Mouse (Mus musculus) hindbrain, embryonic 10.5 days (tissue): ENCODE data around the gene Ms4a18. TPM values are rescaled to one million over a fixed set of nuclear protein-coding genes. Genes with fewer than 3 reads are reported as not detected.
A peak's percentile ranks its signal among the peaks of the same experiment; 100 is the strongest.

ENCODE experiments used
- DNase-seq: peaks from one replicate; pipeline ENCODE4 v3.0.0-alpha.2; 2017; ENCODE audit warnings: low spot score
- H3K27ac ChIP-seq: fragments of 300-500 bp; sonication (generic); 2 replicates; pipeline ENCODE4 v1.5.1; 2016; ENCODE audit warnings: mild to moderate bottlenecking, moderate library complexity
- H3K27me3 ChIP-seq: fragments of 300-500 bp; sonication (generic); 2 replicates; pipeline ENCODE4 v1.6.1; 2016; ENCODE audit warnings: mild to moderate bottlenecking; ENCODE audit not compliant: poor library complexity, insufficient read depth, severe bottlenecking
- H3K36me3 ChIP-seq: fragments of 300-500 bp; sonication (generic); 2 replicates; pipeline ENCODE4 v1.6.1; 2016; ENCODE audit warnings: mild to moderate bottlenecking, moderate library complexity
- H3K4me1 ChIP-seq: fragments of 300-500 bp; sonication (generic); replicated peaks from 2 replicates; pipeline ENCODE4 v1.6.1; 2016; ENCODE audit warnings: mild to moderate bottlenecking
- H3K4me3 ChIP-seq: fragments of 300-500 bp; sonication (generic); 2 replicates; pipeline ENCODE4 v1.5.1; 2016; ENCODE audit warnings: mild to moderate bottlenecking, moderate library complexity
- H3K9me3 ChIP-seq: fragments of 300-500 bp; sonication (generic); 2 replicates; pipeline ENCODE4 v1.6.1; 2016; ENCODE audit warnings: mild to moderate bottlenecking, moderate library complexity
- WGBS: fragments of 180-500 bp; shearing (Covaris S2); methylation state at CpG from one replicate; pipeline ENCODE4 v1.1.7; 2016; 5-methylcytosine and 5-hydroxymethylcytosine counted together
- polyA plus RNA-seq: library from polyadenylated mRNA; unstranded; fragments of >200 nt; fragmentation: Nextera tagmentation; extraction: Ambion mirVana; gene quantifications from 2 replicates; pipeline ENCODE4 v1.2.1, GENCODE M21; 2016

The Ms4a18 gene
- polyA plus RNA-seq, 1 experiment from 2014 or later: not detected

GRCm38 (mm10) chr19:11037570-11037969 lies 19.7 kb upstream of the Ms4a18 start:
- no peak overlapping the region for H3K4me3 ChIP-seq
- H3K4me1 ChIP-seq: no peaks in the 10 kb centered on the region
- 0 out of 2 replicates have a peak, but pooled peaks cover 4% of the 10 kb centered on the region for H3K9me3 ChIP-seq
- DNase-seq: no peak
- H3K27ac ChIP-seq: no peak overlapping the region
- H3K27me3 ChIP-seq: no peaks in the 10 kb centered on the region
- H3K36me3 ChIP-seq: no peaks in the 10 kb centered on the region

- Histone ChIP-seq H3K36me3 (no peaks in the 10 kb centered on the region), H3K4me1 (no peaks in the 10 kb centered on the region), H3K27me3 (no peaks in the 10 kb centered on the region), H3K9me3 (no peaks in the 10 kb centered on the region), H3K4me3 (no peak overlapping the region), H3K27ac (no peak overlapping the region)
- DNase-seq: no peak
Observed at GRCm38 (mm10) chr19:11022382-11022781, 4.6 kb upstream of the Ms4a18 start.

GRCm38 (mm10) chr19:11017251-11017650 lies 580 bp downstream of the Ms4a18 start:
- Histone ChIP-seq H3K27ac (no peak overlapping the region), H3K9me3 (no peaks in the 10 kb centered on the region), H3K4me1 (no peaks in the 10 kb centered on the region), H3K36me3 (no peaks in the 10 kb centered on the region), H3K4me3 (no peak overlapping the region), H3K27me3 (no peaks in the 10 kb centered on the region)
- 84% methylated on average over 2 of the region's 2 CpGs for WGBS
- no peak for DNase-seq

- H3K36me3 ChIP-seq: no peaks in the 10 kb centered on the region
- no peaks in the 10 kb centered on the region for H3K27me3 ChIP-seq
- no peaks in the 10 kb centered on the region for H3K4me1 ChIP-seq
- no peak for DNase-seq
- H3K4me3 ChIP-seq: no peak overlapping the region
- WGBS: 83% methylated on average over 1 of the region's 1 CpGs
- no peaks in the 10 kb centered on the region for H3K9me3 ChIP-seq
- no peak overlapping the region for H3K27ac ChIP-seq
Observed at GRCm38 (mm10) chr19:11015998-11016397, 1.8 kb downstream of the Ms4a18 start.

GRCm38 (mm10) chr19:11015468-11015867 lies 2.4 kb downstream of the Ms4a18 start:
- no peaks in the 10 kb centered on the region for H3K36me3 ChIP-seq
- H3K4me1 ChIP-seq: no peaks in the 10 kb centered on the region
- no peak overlapping the region for H3K4me3 ChIP-seq
- H3K9me3 ChIP-seq: no peaks in the 10 kb centered on the region
- H3K27me3 ChIP-seq: no peaks in the 10 kb centered on the region
- no peak for DNase-seq
- no peak overlapping the region for H3K27ac ChIP-seq

- WGBS: 84% methylated on average over 7 of the region's 7 CpGs
- no peaks in the 10 kb centered on the region for H3K4me1 ChIP-seq
- H3K27ac ChIP-seq: no peak within 1 kb of the TSS
- no peaks in the 10 kb centered on the region for H3K36me3 ChIP-seq
- no peak within 1 kb of the TSS for H3K4me3 ChIP-seq
- no peaks in the 10 kb centered on the region for H3K9me3 ChIP-seq
- H3K27me3 ChIP-seq: no peaks in the 10 kb centered on the region
- DNase-seq: no peak
Observed at GRCm38 (mm10) chr19:10993150-10993549, 24.7 kb downstream of the Ms4a18 start, which contains the start of gene Ms4a15. TSS of gene Ms4a15 (minus strand) at chr19:10993250.

- DNase-seq: no peak
- Histone ChIP-seq H3K36me3 (no peaks in the 10 kb centered on the region), H3K27ac (no peak overlapping the region), H3K4me1 (no peaks in the 10 kb centered on the region), H3K9me3 (no peaks in the 10 kb centered on the region), H3K4me3 (no peak overlapping the region), H3K27me3 (no peaks in the 10 kb centered on the region)
Observed at GRCm38 (mm10) chr19:10991911-10992310, 25.9 kb downstream of the Ms4a18 start.

- H3K36me3 ChIP-seq: no peaks in the 10 kb centered on the region
- no peaks in the 10 kb centered on the region for H3K4me1 ChIP-seq
- no peak overlapping the region for H3K27ac ChIP-seq
- DNase-seq: no peak
- no peaks in the 10 kb centered on the region for H3K27me3 ChIP-seq
- WGBS: 57% methylated on average over 1 of the region's 1 CpGs
- H3K4me3 ChIP-seq: no peak overlapping the region
- no peaks in the 10 kb centered on the region for H3K9me3 ChIP-seq
Observed at GRCm38 (mm10) chr19:10990751-10991150, 27.1 kb downstream of the Ms4a18 start.

GRCm38 (mm10) chr19:10988563-10988962 lies 29.3 kb downstream of the Ms4a18 start:
- H3K9me3 ChIP-seq: no peaks in the 10 kb centered on the region
- no peak for DNase-seq
- no peak overlapping the region for H3K4me3 ChIP-seq
- 85% methylated on average over 1 of the region's 1 CpGs for WGBS
- H3K36me3 ChIP-seq: no peaks in the 10 kb centered on the region
- no peaks in the 10 kb centered on the region for H3K4me1 ChIP-seq
- no peaks in the 10 kb centered on the region for H3K27me3 ChIP-seq
- H3K27ac ChIP-seq: no peak overlapping the region

- no peaks in the 10 kb centered on the region for H3K9me3 ChIP-seq
- 90% methylated on average over 4 of the region's 4 CpGs for WGBS
- H3K4me3 ChIP-seq: no peak overlapping the region
- H3K4me1 ChIP-seq: peaks cover 5% of the 10 kb centered on the region; the same call in 1 of the 2 replicates
- DNase-seq: no peak
- no peaks in the 10 kb centered on the region for H3K27me3 ChIP-seq
- no peak overlapping the region for H3K27ac ChIP-seq
- H3K36me3 ChIP-seq: no peaks in the 10 kb centered on the region
Observed at GRCm38 (mm10) chr19:10985889-10986288, 31.9 kb downstream of the Ms4a18 start.

- no peaks in the 10 kb centered on the region for H3K36me3 ChIP-seq
- peaks cover 10% of the 10 kb centered on the region; the same call in 1 of the 2 replicates for H3K4me1 ChIP-seq
- no peak for DNase-seq
- H3K27me3 ChIP-seq: no peaks in the 10 kb centered on the region
- WGBS: 76% methylated on average over 13 of the region's 13 CpGs
- H3K4me3 ChIP-seq: no peak overlapping the region
- H3K9me3 ChIP-seq: no peaks in the 10 kb centered on the region
- H3K27ac ChIP-seq: no peak overlapping the region
Observed at GRCm38 (mm10) chr19:10984551-10984950, 33.3 kb downstream of the Ms4a18 start.

GRCm38 (mm10) chr19:10983146-10983545 lies 34.7 kb downstream of the Ms4a18 start:
- H3K27me3 ChIP-seq: no peaks in the 10 kb centered on the region
- H3K27ac ChIP-seq: no peak overlapping the region
- no peaks in the 10 kb centered on the region for H3K36me3 ChIP-seq
- no peaks in the 10 kb centered on the region for H3K9me3 ChIP-seq
- DNase-seq: peak; percentile 45
- peak overlapping the region; percentile 30 for H3K4me3 ChIP-seq
- 26% methylated on average over 14 of the region's 14 CpGs for WGBS
- peaks cover 12% of the 10 kb centered on the region; the same call in 1 of the 2 replicates for H3K4me1 ChIP-seq

- Histone ChIP-seq H3K27ac (no peak overlapping the region), H3K4me3 (no peak overlapping the region), H3K4me1 (peaks cover 12% of the 10 kb centered on the region; the same call in 1 of the 2 replicates), H3K27me3 (no peaks in the 10 kb centered on the region), H3K9me3 (no peaks in the 10 kb centered on the region), H3K36me3 (no peaks in the 10 kb centered on the region)
- no peak for DNase-seq
- WGBS: 84% methylated on average over 5 of the region's 5 CpGs
Observed at GRCm38 (mm10) chr19:10980210-10980609, 37.6 kb downstream of the Ms4a18 start.
